Mouse (Mus musculus): ENCODE results near the gene Ccdc65. TPM values are rescaled to one million over a fixed set of nuclear protein-coding genes. Genes with fewer than 3 reads are reported as not detected.

Gene Ccdc65
- total RNA-seq, 1 experiment = 0.76 TPM

- Histone ChIP-seq H3K9ac (ENCODE audit: insufficient read depth, low read depth, low read length, poor library complexity, severe bottlenecking) (no peak overlapping the region), H3K36me3 (ENCODE audit: control insufficient read depth, insufficient read depth, low read length, poor library complexity, severe bottlenecking) (peaks cover 5% of the 10 kb centered on the region; the same call in 1 of the 2 replicates), H3K9me3 (ENCODE audit: control insufficient read depth, insufficient read depth, low read depth, low read length) (no peaks in the 10 kb centered on the region), H3K27ac (ENCODE audit: insufficient read depth, low read depth, low read length, poor library complexity, severe bottlenecking) (no peak overlapping the region), H3K4me3 (ENCODE audit: insufficient read depth in 1 of 2, low read depth in 1 of 2, low read length in 2 of 2, poor library complexity in 1 of 2, severe bottlenecking in 1 of 2) (no peak overlapping the region), H3K4me1 (ENCODE audit: control insufficient read depth in 2 of 2, insufficient read depth in 2 of 2, low read length in 2 of 2, poor library complexity in 1 of 2) (no peaks in the 10 kb centered on the region)
- in situ Hi-C loops (cut with MboI; ENCODE audit: low sequenced_read_pairs in 2 of 2, unreplicated experiment in 2 of 2) = no loop called here
- TF ChIP-seq ZC3H11A (IDR thresholded peaks at IDR 0.05; ENCODE audit: borderline replicate concordance, low read depth, low read length) = no peak
- TF ChIP-seq MAFK (IDR thresholded peaks at IDR 0.05; ENCODE audit: insufficient read depth, low read depth, low read length) = no peak
- no peak for TF ChIP-seq HCFC1 (IDR thresholded peaks at IDR 0.05; ENCODE audit: borderline replicate concordance, insufficient read depth, low read length)
- TF ChIP-seq CHD2 (IDR thresholded peaks at IDR 0.05; ENCODE audit: low read depth, low read length) = no peak
- TF ChIP-seq ZNF384 (IDR thresholded peaks at IDR 0.05; ENCODE audit: low read depth, low read length) = no peak
- no peak for DNase-seq (ENCODE audit: low read depth, low spot score)
Observed at GRCm38 (mm10) chr15:98747296-98747695, 39.3 kb downstream of the Ccdc65 start.

- H3K36me3 ChIP-seq (ENCODE audit: control insufficient read depth, insufficient read depth, low read length, poor library complexity, severe bottlenecking) = peaks cover 2% of the 10 kb centered on the region; the same call in 1 of the 2 replicates
- no peaks in the 10 kb centered on the region for H3K9me3 ChIP-seq (ENCODE audit: control insufficient read depth, insufficient read depth, low read depth, low read length)
- H3K27ac ChIP-seq (ENCODE audit: insufficient read depth, low read depth, low read length, poor library complexity, severe bottlenecking) = no peak overlapping the region
- DNase-seq (ENCODE audit: low read depth, low spot score) = no peak
- H3K4me3 ChIP-seq (ENCODE audit: insufficient read depth in 1 of 2, low read depth in 1 of 2, low read length in 2 of 2, poor library complexity in 1 of 2, severe bottlenecking in 1 of 2) = no peak overlapping the region
- H3K9ac ChIP-seq (ENCODE audit: insufficient read depth, low read depth, low read length, poor library complexity, severe bottlenecking) = no peak overlapping the region
- H3K4me1 ChIP-seq (ENCODE audit: control insufficient read depth in 2 of 2, insufficient read depth in 2 of 2, low read length in 2 of 2, poor library complexity in 1 of 2) = no peaks in the 10 kb centered on the region; a peak in 1 of 4 replicates
- in situ Hi-C loops (cut with MboI; ENCODE audit: low sequenced_read_pairs in 2 of 2, unreplicated experiment in 2 of 2) = no loop called here
- no peak for TF ChIP-seq MAFK (IDR thresholded peaks at IDR 0.05; ENCODE audit: insufficient read depth, low read depth, low read length)
Observed at GRCm38 (mm10) chr15:98749093-98749492, 41.1 kb downstream of the Ccdc65 start.

- TF ChIP-seq CHD2 (IDR thresholded peaks at IDR 0.05; ENCODE audit: low read depth, low read length) (no peak), MAFK (IDR thresholded peaks at IDR 0.05; ENCODE audit: insufficient read depth, low read depth, low read length) (no peak), ZNF384 (IDR thresholded peaks at IDR 0.05; ENCODE audit: low read depth, low read length) (no peak), ZC3H11A (IDR thresholded peaks at IDR 0.05; ENCODE audit: borderline replicate concordance, low read depth, low read length) (no peak), HCFC1 (IDR thresholded peaks at IDR 0.05; ENCODE audit: borderline replicate concordance, insufficient read depth, low read length) (no peak)
- no peak for DNase-seq (ENCODE audit: low read depth, low spot score)
- Histone ChIP-seq H3K4me3 (ENCODE audit: insufficient read depth in 1 of 2, low read depth in 1 of 2, low read length in 2 of 2, poor library complexity in 1 of 2, severe bottlenecking in 1 of 2) (no peak overlapping the region), H3K27ac (ENCODE audit: insufficient read depth, low read depth, low read length, poor library complexity, severe bottlenecking) (no peak overlapping the region), H3K4me1 (ENCODE audit: control insufficient read depth in 2 of 2, insufficient read depth in 2 of 2, low read length in 2 of 2, poor library complexity in 1 of 2) (no peaks in the 10 kb centered on the region; a peak in 1 of 4 replicates), H3K9me3 (ENCODE audit: control insufficient read depth, insufficient read depth, low read depth, low read length) (no peaks in the 10 kb centered on the region), H3K36me3 (ENCODE audit: control insufficient read depth, insufficient read depth, low read length, poor library complexity, severe bottlenecking) (peaks cover 2% of the 10 kb centered on the region; the same call in 1 of the 2 replicates), H3K9ac (ENCODE audit: insufficient read depth, low read depth, low read length, poor library complexity, severe bottlenecking) (no peak overlapping the region)
- in situ Hi-C loops (cut with MboI; ENCODE audit: low sequenced_read_pairs in 2 of 2, unreplicated experiment in 2 of 2) = no loop called here
Observed at GRCm38 (mm10) chr15:98753021-98753423, 45.0 kb downstream of the Ccdc65 start.

GRCm38 (mm10) chr15:98754125-98754524 lies 46.1 kb downstream of the Ccdc65 start:
- in situ Hi-C loops (cut with MboI; ENCODE audit: low sequenced_read_pairs in 2 of 2, unreplicated experiment in 2 of 2) = no loop called here
- Histone ChIP-seq H3K4me1 (ENCODE audit: control insufficient read depth in 2 of 2, insufficient read depth in 2 of 2, low read length in 2 of 2, poor library complexity in 1 of 2) (no peaks in the 10 kb centered on the region; a peak in 1 of 4 replicates), H3K4me3 (ENCODE audit: insufficient read depth in 1 of 2, low read depth in 1 of 2, low read length in 2 of 2, poor library complexity in 1 of 2, severe bottlenecking in 1 of 2) (no peak overlapping the region), H3K36me3 (ENCODE audit: control insufficient read depth, insufficient read depth, low read length, poor library complexity, severe bottlenecking) (peaks cover 4% of the 10 kb centered on the region), H3K9me3 (ENCODE audit: control insufficient read depth, insufficient read depth, low read depth, low read length) (no peaks in the 10 kb centered on the region), H3K9ac (ENCODE audit: insufficient read depth, low read depth, low read length, poor library complexity, severe bottlenecking) (no peak overlapping the region), H3K27ac (ENCODE audit: insufficient read depth, low read depth, low read length, poor library complexity, severe bottlenecking) (no peak overlapping the region)
- no peak for DNase-seq (ENCODE audit: low read depth, low spot score)
- TF ChIP-seq MAFK (IDR thresholded peaks at IDR 0.05; ENCODE audit: insufficient read depth, low read depth, low read length) (no peak), HCFC1 (IDR thresholded peaks at IDR 0.05; ENCODE audit: borderline replicate concordance, insufficient read depth, low read length) (no peak), ZC3H11A (IDR thresholded peaks at IDR 0.05; ENCODE audit: borderline replicate concordance, low read depth, low read length) (no peak), ZNF384 (IDR thresholded peaks at IDR 0.05; ENCODE audit: low read depth, low read length) (no peak), CHD2 (IDR thresholded peaks at IDR 0.05; ENCODE audit: low read depth, low read length) (no peak)

GRCm38 (mm10) chr15:98762201-98762621 lies 54.2 kb downstream of the Ccdc65 start:
- peaks cover 2% of the 10 kb centered on the region for H3K36me3 ChIP-seq (ENCODE audit: control insufficient read depth, insufficient read depth, low read length, poor library complexity, severe bottlenecking)
- no peaks in the 10 kb centered on the region for H3K9me3 ChIP-seq (ENCODE audit: control insufficient read depth, insufficient read depth, low read depth, low read length)
- peak overlapping the region; percentile 69 to 99 for H3K4me3 ChIP-seq (ENCODE audit: insufficient read depth in 1 of 2, low read depth in 1 of 2, low read length in 2 of 2, poor library complexity in 1 of 2, severe bottlenecking in 1 of 2)
- H3K4me1 ChIP-seq (ENCODE audit: control insufficient read depth in 2 of 2, insufficient read depth in 2 of 2, low read length in 2 of 2, poor library complexity in 1 of 2) = peaks cover 2 to 3% of the 10 kb centered on the region in 2 experiments; a peak in 2 of 4 replicates
- no peak for TF ChIP-seq ZNF384 (IDR thresholded peaks at IDR 0.05; ENCODE audit: low read depth, low read length)
- TF ChIP-seq ZC3H11A (IDR thresholded peaks at IDR 0.05; ENCODE audit: borderline replicate concordance, low read depth, low read length) = no peak
- TF ChIP-seq CHD2 (IDR thresholded peaks at IDR 0.05; ENCODE audit: low read depth, low read length) = no peak
- no peak for TF ChIP-seq MAFK (IDR thresholded peaks at IDR 0.05; ENCODE audit: insufficient read depth, low read depth, low read length)
- TF ChIP-seq HCFC1 (IDR thresholded peaks at IDR 0.05; ENCODE audit: borderline replicate concordance, insufficient read depth, low read length) = no peak
- H3K9ac ChIP-seq (ENCODE audit: insufficient read depth, low read depth, low read length, poor library complexity, severe bottlenecking) = peak overlapping the region; percentile 97
- in situ Hi-C loops (cut with MboI; ENCODE audit: low sequenced_read_pairs in 2 of 2, unreplicated experiment in 2 of 2) = no loop called here
- DNase-seq (ENCODE audit: low read depth, low spot score) = peak; percentile 71
- H3K27ac ChIP-seq (ENCODE audit: insufficient read depth, low read depth, low read length, poor library complexity, severe bottlenecking) = peak overlapping the region; percentile 64
